Mouse (Mus musculus): Measurements from ENCODE around the gene Pcsk4.

- TF ChIP-seq PAX5 (IDR thresholded peaks at IDR 0.05; ENCODE audit: low read length) (no peak), EP300 (IDR thresholded peaks at IDR 0.05; ENCODE audit: low read length) (no peak), BHLHE40 (IDR thresholded peaks at IDR 0.05; ENCODE audit: low read depth, low read length) (peak; percentile 14; the same call in 1 of the 2 replicates), SIN3A (IDR thresholded peaks at IDR 0.05; ENCODE audit: low read length) (no peak), IRF4 (IDR thresholded peaks at IDR 0.05; ENCODE audit: low read depth, low read length) (peak; percentile 34; the same call in 1 of the 2 replicates), GABPA (IDR thresholded peaks at IDR 0.05; ENCODE audit: insufficient replicate concordance, low read depth, low read length) (no peak), CTCF (conservative IDR thresholded peaks at IDR 0.05 in 1 of 2, IDR thresholded peaks at IDR 0.05 in 1 of 2; ENCODE audit: low read depth in 2 of 2, low read length in 2 of 2) (peak; percentile 87), POLR2AphosphoS2 (IDR thresholded peaks at IDR 0.05; ENCODE audit: low read depth, low read length) (no peak)
Observed at GRCm38 (mm10) chr10:80339941-80340750, 10.8 kb upstream of the Pcsk4 start.
